Mouse (Mus musculus) embryo, embryonic 10.5 days (tissue): ENCODE measurements at regions not wholly inside any gene's neighbourhood (a gene's known extent, or its start where the extent isn't known, plus 50 kb on each side); places are given as distances from the start of the nearest gene placed in this dataset.
A peak's percentile ranks its signal among the peaks of the same experiment; 100 is the strongest.

ENCODE experiments used
- DNase-seq: peaks from one replicate; pipeline ENCODE4 v3.0.0-alpha.2; 2015; ENCODE audit warnings: low spot score

GRCm38 (mm10) chr5:144621967-144622366, 76.3 kb downstream of the Nptx2 start:
- no peak for DNase-seq

- DNase-seq = peak; percentile 1
Measured at GRCm38 (mm10) chr5:144623358-144623757, 77.7 kb downstream of the Nptx2 start.

DNA sequence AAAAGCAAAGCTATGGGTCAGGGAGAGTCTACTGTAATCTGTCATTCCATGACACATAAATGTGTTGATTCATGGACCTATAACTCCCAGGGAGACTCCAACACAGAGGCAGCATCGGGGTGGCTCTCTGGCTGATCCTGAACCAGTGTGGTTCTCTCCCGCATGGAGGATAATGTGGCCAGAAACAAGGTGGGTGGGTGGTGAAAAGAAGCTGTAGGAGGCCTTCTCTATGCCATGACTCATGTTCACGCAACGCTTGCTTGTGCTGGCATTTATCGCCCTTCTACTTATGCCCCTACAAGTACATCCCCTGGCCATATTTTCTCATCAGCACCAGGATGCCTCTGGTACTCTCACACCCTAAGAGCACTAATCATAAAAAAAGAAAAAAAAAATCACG, 86.6 kb downstream of the Nptx2 start:
- DNase-seq = no peak

GRCm38 (mm10) chr5:144638631-144639030, 92.9 kb downstream of the Nptx2 start:
- DNase-seq = peak; percentile 52

GRCm38 (mm10) chr5:144639639-144640038, 93.9 kb downstream of the Nptx2 start:
- no peak for DNase-seq

GRCm38 (mm10) chr5:144642766-144643165, 97.1 kb downstream of the Nptx2 start:
- DNase-seq = no peak

DNA sequence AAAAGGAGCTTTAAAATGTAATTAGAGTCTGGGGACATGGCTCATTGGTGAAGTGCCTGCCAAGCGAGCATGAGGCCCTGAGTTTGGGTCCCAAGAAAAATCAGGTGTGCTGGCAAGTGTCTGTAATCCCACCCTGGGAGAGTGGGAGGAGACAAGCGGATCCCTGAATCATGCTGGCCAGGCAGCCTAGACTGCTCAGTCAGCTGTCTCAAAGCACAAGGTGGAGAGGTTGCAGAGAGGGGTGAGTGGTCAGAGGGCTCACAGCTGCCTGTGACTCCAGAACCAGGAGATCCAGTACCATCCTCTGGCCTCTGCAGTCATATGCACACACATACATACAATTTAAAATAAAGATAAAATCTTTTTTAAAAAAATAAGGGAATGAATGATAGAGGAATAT, 97.7 kb downstream of the Nptx2 start:
- DNase-seq = no peak

DNA sequence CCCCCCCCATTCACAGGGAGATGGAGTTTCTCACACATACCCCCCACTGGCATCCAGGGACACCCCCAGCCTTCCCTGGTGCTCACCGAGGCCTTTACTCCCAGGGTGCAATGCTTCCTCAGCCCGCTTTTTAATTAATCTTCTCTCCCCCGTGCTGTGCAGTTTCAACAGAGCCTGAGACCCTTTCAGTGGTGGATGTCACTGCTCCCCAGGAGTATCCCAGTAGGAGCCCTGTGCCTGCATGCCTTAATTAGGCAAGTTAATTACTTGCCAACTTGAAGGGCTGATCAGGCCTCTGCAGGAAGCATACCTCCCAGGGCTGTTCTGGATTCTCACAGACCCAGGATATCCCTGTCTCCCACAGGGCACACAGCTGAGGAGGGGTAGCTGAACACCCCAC, 99.7 kb downstream of the Nptx2 start:
- no peak for DNase-seq

DNA sequence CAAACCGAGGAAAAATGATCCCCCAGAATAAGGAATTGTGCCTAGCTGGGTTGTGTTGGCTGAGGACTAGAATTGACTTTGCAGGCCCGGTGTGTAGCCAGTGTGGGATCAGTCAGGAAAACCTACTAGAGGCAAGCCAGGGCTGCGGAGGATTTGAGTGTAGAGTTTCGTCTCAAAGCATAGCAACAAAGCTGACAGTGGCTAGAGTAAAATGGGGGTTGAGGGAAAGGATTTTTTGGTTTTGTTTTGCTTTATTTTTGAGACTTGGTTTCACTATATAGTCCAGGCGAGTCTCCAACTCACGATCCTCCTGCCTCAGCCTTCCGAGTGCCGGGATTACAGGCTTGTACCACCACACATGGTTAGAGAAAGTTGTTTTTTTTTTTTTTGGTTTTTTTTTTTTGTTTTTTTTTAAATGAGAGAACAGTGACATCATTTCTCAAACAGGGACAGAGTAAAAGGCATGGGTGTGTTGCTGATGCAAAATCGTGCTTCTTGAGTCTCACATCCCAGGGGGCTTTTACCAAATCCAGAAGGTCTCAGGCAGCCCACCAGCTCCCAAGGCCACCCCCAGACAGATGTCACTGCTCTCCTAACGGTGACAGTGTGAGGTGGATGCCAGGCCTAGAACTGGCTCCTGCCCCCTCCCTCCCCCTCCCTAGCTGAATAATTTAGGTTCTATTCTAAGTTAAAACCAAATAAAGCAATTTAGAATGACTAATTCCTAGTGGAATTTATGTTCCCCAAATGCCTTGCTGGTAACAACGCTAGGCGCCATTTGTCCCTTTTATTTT, 101.8 kb downstream of the Nptx2 start:
- DNase-seq = no peak

GRCm38 (mm10) chr5:144652231-144652630, 106.5 kb downstream of the Nptx2 start:
- DNase-seq = no peak

DNA sequence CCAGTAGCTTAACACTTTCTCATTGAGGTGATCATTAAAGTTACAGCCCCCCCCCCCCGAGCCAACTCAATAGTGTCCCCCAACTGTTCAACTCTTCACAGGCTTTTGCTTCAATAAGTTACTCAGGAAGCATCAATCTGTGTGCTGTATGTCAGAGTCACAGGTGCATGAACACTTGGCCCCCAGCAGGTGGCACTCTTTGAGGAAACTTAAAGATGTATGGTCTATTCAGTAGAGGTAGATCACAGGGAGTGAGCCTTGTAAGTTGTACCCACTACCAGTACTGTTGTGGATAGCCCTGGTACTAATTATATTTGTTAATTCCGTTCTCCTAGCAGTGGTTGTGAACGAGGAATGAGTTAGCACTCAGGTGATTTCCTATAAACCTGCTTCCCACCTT, 99.6 kb downstream of the Tmem130 start:
- no peak for DNase-seq

DNA sequence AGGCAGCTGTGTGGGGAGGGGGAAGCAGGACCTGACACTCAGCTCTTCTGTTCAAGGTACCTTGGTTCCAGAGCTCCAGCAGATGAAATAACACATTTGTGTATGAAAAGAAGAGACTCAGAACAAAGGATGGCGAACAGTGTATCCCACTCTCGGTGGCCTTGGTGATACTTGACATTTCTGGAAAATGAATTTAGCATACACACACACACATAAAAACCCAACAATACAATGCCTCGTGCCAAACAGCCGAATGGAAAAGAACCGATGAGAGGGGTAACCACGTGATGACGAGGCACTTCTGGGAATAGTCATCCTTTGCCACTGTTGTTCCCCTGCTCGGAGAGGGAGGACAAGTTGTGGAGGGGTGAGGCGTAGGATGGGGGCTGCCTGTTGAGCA, 97.6 kb downstream of the Tmem130 start:
- no peak for DNase-seq

- no peak for DNase-seq
Measured at GRCm38 (mm10) chr5:144664571-144665295, 96.9 kb downstream of the Tmem130 start.

DNA sequence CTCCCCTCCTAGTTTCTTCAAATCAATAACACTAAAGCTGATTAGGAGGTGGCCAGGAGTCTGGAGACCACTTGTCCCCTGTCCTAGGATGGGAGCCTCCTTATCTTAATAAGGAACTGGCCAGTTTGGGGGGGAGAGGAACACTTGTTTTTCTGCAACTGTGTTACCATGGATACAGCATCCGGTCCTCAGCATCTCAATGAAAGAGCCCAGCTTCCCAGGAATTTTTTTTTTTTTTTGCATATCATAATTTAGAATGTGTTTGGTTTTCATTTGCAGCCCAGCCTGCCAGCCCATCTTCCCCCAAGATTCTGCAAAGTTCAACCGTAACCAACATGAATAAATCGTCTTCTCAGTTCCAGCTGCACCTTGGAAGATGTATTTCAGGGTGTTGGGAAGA, 93.6 kb downstream of the Tmem130 start:
- DNase-seq = peak; percentile 2

DNA sequence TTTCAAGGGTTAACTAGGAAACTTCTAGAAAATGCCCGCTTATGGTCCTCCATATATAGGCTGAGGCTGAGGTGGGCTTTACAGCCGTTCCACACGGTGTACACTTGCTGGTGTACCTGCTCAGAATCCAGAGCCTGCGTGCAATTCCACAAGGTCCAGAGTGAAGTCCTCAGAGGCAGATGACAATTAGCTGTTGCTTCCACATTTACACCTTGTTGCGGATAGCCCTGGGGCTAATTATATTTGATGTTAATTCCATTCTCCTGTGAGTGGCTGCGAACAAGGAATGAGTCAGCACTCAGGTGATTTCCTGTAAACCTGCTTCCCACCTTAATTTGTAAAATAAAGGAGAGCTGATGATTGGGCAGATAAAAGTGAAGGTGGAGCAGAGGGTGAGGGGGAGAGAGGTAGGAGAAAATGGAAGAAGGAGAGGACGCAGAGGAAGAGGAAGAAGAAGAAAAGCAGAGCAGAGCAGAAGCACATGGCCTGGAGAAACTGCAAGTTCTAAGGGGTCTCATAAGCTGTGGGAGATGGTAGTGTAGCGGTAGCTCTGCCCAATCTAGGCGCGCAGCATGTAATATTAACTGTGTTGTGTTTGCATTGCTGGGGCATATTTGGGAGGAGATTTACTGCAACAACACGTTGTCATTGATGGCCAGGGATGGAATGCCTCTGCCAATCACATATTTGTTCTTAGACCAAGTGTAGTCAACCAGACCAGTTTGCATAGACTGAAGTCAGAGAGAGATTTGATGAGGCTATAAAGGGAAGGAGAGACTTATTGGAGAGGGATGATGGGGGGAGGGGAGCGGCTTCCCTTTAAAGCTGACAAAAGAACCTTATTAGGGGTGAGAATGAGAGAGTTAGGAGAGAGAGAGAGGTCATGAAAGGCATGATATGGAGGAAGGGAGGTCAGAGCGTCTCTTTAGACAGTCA, 82.5 kb downstream of the Tmem130 start:
- no peak for DNase-seq

GRCm38 (mm10) chr5:144684184-144684583, 77.4 kb downstream of the Tmem130 start:
- DNase-seq = no peak
